Mouse (Mus musculus) urinary bladder, postnatal 4 days (tissue): ENCODE measurements around the gene Rpl3.
"Not testable (repeated sequence)": the region's sequence is repeated elsewhere in the genome, so short reads cannot be mapped to it uniquely, and the experiment has no call there.

Experiments
- DNase-seq, 2 experiments: peaks; one replicate each; pipeline ENCODE4 v3.0.0; 2021 to 2022; ENCODE audit warnings: low spot score in 2 of 2

The Rpl3 gene

GRCm38 (mm10) chr15:80091121-80091955 lies at the start of gene Rpl3, which contains the start of gene Syngr1:
Gene Rpl3 (minus strand): TSS chr15:80091868.
Gene Syngr1 (plus strand): TSS chr15:80091334.
- peak; percentile 70 to 75 for DNase-seq

- DNase-seq: no peak
Measured at GRCm38 (mm10) chr15:80140878-80141277, 49.2 kb upstream of the Rpl3 start.

GRCm38 (mm10) chr15:80140302-80140701 lies 48.6 kb upstream of the Rpl3 start:
- DNase-seq: no peak

GRCm38 (mm10) chr15:80137945-80138791 lies 46.5 kb upstream of the Rpl3 start:
- no peak for DNase-seq

- no peak for DNase-seq
Measured at GRCm38 (mm10) chr15:80136645-80137044, 45.0 kb upstream of the Rpl3 start.

- no peak for DNase-seq
Measured at GRCm38 (mm10) chr15:80135499-80135898, 43.8 kb upstream of the Rpl3 start.

GRCm38 (mm10) chr15:80134450-80134847 lies 42.8 kb upstream of the Rpl3 start:
- no peak for DNase-seq

- no peak for DNase-seq
Measured at GRCm38 (mm10) chr15:80133682-80134449, 42.2 kb upstream of the Rpl3 start.

GRCm38 (mm10) chr15:80132993-80133586 lies 41.4 kb upstream of the Rpl3 start, which contains the start of gene Tab1:
Gene Tab1 (plus strand): TSS chr15:80133127.
- DNase-seq: peak; percentile 89 to 90

GRCm38 (mm10) chr15:80132452-80132851 lies 40.8 kb upstream of the Rpl3 start:
- no peak for DNase-seq

- DNase-seq: no peak
Measured at GRCm38 (mm10) chr15:80131421-80131820, 39.8 kb upstream of the Rpl3 start.

- DNase-seq: no peak
Measured at GRCm38 (mm10) chr15:80130689-80131088, 39.0 kb upstream of the Rpl3 start.

GRCm38 (mm10) chr15:80129982-80130381 lies 38.3 kb upstream of the Rpl3 start:
- DNase-seq: no peak

GRCm38 (mm10) chr15:80127191-80127590 lies 35.5 kb upstream of the Rpl3 start:
- DNase-seq: no peak

- no peak for DNase-seq
Measured at GRCm38 (mm10) chr15:80124651-80125050, 33.0 kb upstream of the Rpl3 start.

- DNase-seq: not testable (repeated sequence)
Measured at GRCm38 (mm10) chr15:80122431-80122830, 30.8 kb upstream of the Rpl3 start.

- DNase-seq: no peak
Measured at GRCm38 (mm10) chr15:80121721-80122325, 30.2 kb upstream of the Rpl3 start.

GRCm38 (mm10) chr15:80119076-80119475 lies 27.4 kb upstream of the Rpl3 start:
- DNase-seq: no peak

GRCm38 (mm10) chr15:80117154-80117553 lies 25.5 kb upstream of the Rpl3 start:
- no peak for DNase-seq

- DNase-seq: no peak
Measured at GRCm38 (mm10) chr15:80115866-80116794, 24.5 kb upstream of the Rpl3 start.
